Mouse (Mus musculus): Measurements from ENCODE around the gene Drd5. TPM values are rescaled to one million over a fixed set of nuclear protein-coding genes. Genes with fewer than 3 reads are reported as not detected.

The Drd5 gene
- polyA plus RNA-seq (2014; fragmentation: Illumina TruSeq; extraction: RNeasy Lipid Tissue Mini Kit (QIAGEN cat#74804); ENCODE audit: low read depth, low replicate concordance): not detected

DNA sequence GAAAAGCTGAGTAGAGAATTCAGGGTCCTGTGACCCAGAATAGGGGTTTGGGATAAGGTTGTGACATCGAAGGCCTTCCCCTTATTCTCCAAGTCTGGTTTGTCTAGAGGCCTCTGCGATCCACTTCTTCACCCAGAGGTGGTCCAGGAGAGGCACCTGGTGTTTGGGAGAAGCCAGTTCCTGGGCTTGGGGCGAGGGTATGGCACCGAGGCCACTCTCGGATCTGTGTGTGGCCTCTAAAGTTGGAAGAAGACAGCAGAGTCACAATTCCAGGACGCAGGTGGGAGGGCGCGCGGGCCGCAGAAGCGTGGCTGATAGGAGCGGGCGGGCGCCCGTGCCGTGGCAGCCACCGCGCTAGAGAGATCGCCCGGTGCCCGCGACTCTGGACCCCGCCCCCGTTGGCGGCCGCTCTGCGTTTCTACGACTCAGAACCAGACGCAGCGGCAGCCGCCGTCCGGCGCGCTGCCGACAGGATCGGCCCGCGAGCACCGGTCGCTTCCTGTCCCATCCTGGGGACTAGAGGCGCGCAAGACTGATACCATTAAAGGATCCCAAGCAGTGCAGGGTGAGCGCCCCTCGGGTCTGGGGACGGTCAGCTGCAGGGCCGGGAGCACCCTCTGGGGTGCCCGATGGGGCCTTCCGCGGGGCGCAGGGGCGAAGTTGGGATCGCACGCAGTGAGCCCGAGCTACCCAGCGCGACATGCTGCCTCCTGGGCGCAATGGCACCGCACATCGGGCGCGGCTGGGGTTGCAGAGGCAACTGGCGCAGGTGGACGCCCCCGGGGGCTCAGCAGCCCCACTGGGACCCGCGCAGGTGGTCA, at the start of gene Drd5:
Drd5 (plus strand) TSS at position 402 of the 821 bp plus-strand sequence.

DNA sequence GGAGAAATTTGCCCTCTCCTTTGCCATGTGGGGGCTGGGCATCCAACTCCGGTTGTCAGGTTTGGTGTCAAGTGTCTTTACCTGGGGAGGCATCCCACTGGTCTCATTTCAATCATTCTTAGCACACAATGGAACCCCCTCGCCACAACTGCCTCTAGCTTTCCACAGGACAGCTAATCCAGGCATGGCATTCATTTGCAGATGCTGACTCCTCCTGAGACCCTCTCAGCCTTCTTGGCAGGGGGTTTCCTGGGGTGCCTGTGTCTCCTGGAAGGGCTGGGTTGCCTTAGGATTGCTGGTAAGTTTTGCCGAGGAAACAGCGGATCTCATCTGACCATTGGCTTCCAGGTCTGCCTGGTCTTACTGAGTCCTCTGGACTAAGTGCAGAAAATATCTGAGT, 43.4 kb upstream of the Drd5 start, which contains the start of gene Otop1:
Otop1 (plus strand) TSS at position 202 of the 400 bp plus-strand sequence.

Other genes starting within 250 kb of the Drd5 start
- 0.50 TPM for gene Nsg1, start 159.5 kb upstream of the Drd5 start, polyA plus RNA-seq (2014; fragmentation: Illumina TruSeq; extraction: RNeasy Lipid Tissue Mini Kit (QIAGEN cat#74804); ENCODE audit: low read depth, low replicate concordance)
- 0.82 TPM for gene Zbtb49, start 98.9 kb upstream of the Drd5 start, polyA plus RNA-seq (2014; fragmentation: Illumina TruSeq; extraction: RNeasy Lipid Tissue Mini Kit (QIAGEN cat#74804); ENCODE audit: low read depth, low replicate concordance)
- 13.5 TPM for gene Lyar, start 98.9 kb upstream of the Drd5 start, polyA plus RNA-seq (2014; fragmentation: Illumina TruSeq; extraction: RNeasy Lipid Tissue Mini Kit (QIAGEN cat#74804); ENCODE audit: low read depth, low replicate concordance)
- 25.9 TPM for gene Tmem128, start 59.2 kb upstream of the Drd5 start, polyA plus RNA-seq (2014; fragmentation: Illumina TruSeq; extraction: RNeasy Lipid Tissue Mini Kit (QIAGEN cat#74804); ENCODE audit: low read depth, low replicate concordance)
- not detected for gene Otop1, start 43.4 kb upstream of the Drd5 start, polyA plus RNA-seq (2014; fragmentation: Illumina TruSeq; extraction: RNeasy Lipid Tissue Mini Kit (QIAGEN cat#74804); ENCODE audit: low read depth, low replicate concordance)
- 20.4 TPM for gene Slc2a9, start 183.8 kb downstream of the Drd5 start, polyA plus RNA-seq (2014; fragmentation: Illumina TruSeq; extraction: RNeasy Lipid Tissue Mini Kit (QIAGEN cat#74804); ENCODE audit: low read depth, low replicate concordance)
- 17.4 TPM for gene Wdr1, start 243.9 kb downstream of the Drd5 start, polyA plus RNA-seq (2014; fragmentation: Illumina TruSeq; extraction: RNeasy Lipid Tissue Mini Kit (QIAGEN cat#74804); ENCODE audit: low read depth, low replicate concordance)

All from liver, adult 10 weeks (tissue).